Mouse (Mus musculus): ENCODE results near the gene Gm9887. TPM values are rescaled to one million over a fixed set of nuclear protein-coding genes. Genes with fewer than 3 reads are reported as not detected.

The Gm9887 gene
- total RNA-seq, 4 experiments from 2014 or later, result 0.73 to 0.86 TPM; not detected in 2

- DNase-seq, result no peak
Measured at GRCm38 (mm10) chr12:69357300-69357646, 15.0 kb downstream of the Gm9887 start.

GRCm38 (mm10) chr12:69356546-69357299, 15.5 kb downstream of the Gm9887 start, which contains the start of gene Nemf:
Gene Nemf (minus strand): TSS chr12:69357165.
- peak; percentile 81 for DNase-seq

- DNase-seq, result no peak
Measured at GRCm38 (mm10) chr12:69351685-69352084, 20.6 kb downstream of the Gm9887 start.

GRCm38 (mm10) chr12:69349928-69350327, 22.3 kb downstream of the Gm9887 start:
- DNase-seq, result no peak

GRCm38 (mm10) chr12:69333547-69333946, 38.7 kb downstream of the Gm9887 start:
- no peak for DNase-seq

GRCm38 (mm10) chr12:69332147-69332546, 40.1 kb downstream of the Gm9887 start:
- DNase-seq, result no peak

GRCm38 (mm10) chr12:69331187-69331586, 41.1 kb downstream of the Gm9887 start:
- no peak for DNase-seq

Small RNAs within 50 kb of the gene (microRNA-seq; reads per million reads assigned to microRNA genes)
- 0 to 0.18 reads per million in 2 experiments for gene Gm47299
- gene Gm47305, result 0 reads per million in 2 experiments

Other genes starting within 250 kb of the Gm9887 start
- gene Rps29, start 213.3 kb downstream of the Gm9887 start, total RNA-seq (2022), result 1,000 to 10,000 TPM; 1,288 to 1,496 (median 1,367) TPM
- not detected for gene Lrr1, start 203.6 kb downstream of the Gm9887 start, total RNA-seq (2022)
- 100 to 1,000 TPM; 457 to 680 (median 548) TPM for gene Rpl36al, start 188.4 kb downstream of the Gm9887 start, total RNA-seq (2022)
- gene Mgat2, start 188.3 kb downstream of the Gm9887 start, total RNA-seq (2022), result 10 to 100 TPM; 59.8 to 89.4 (median 61.3) TPM
- 1 to 10 TPM; 5.1 to 8.0 (median 5.8) TPM for gene Gm49383, start 175.4 kb downstream of the Gm9887 start, total RNA-seq (2022)
- gene Dnaaf2, start 174.0 kb downstream of the Gm9887 start, total RNA-seq (2022), result 1 to 10 TPM in 3 of 4 experiments, under 1 TPM in 1; 0.94 to 2.2 (median 1.5) TPM
- 1 to 10 TPM; 3.6 to 7.2 (median 5.3) TPM for gene Gm49384, start 168.2 kb downstream of the Gm9887 start, total RNA-seq (2022)
- 1 to 10 TPM; 1.9 to 2.6 (median 2.4) TPM for gene Pole2, start 144.3 kb downstream of the Gm9887 start, total RNA-seq (2022)
- gene Klhdc1, start 131.3 kb downstream of the Gm9887 start, total RNA-seq (2022), result 10 to 100 TPM in 1 of 4 experiments, 1 to 10 TPM in 3; 5.8 to 10.7 (median 8.9) TPM
- gene Klhdc2, start 75.8 kb downstream of the Gm9887 start, total RNA-seq (2022), result 10 to 100 TPM; 65.7 to 67.2 (median 67.0) TPM
- gene Nemf, start 15.3 kb downstream of the Gm9887 start, total RNA-seq (2022), result 10 to 100 TPM; 41.6 to 80.5 (median 55.2) TPM
- 100 to 1,000 TPM; 108 to 148 (median 117) TPM for gene Arf6, start 308 bp downstream of the Gm9887 start, total RNA-seq (2022)
- gene Vcpkmt, start 210.6 kb upstream of the Gm9887 start, total RNA-seq (2022), result 10 to 100 TPM; 14.5 to 21.8 (median 18.3) TPM